Mouse (Mus musculus) ovary, postnatal 14 days (tissue): ENCODE measurements around the gene Agxt.

Experiments used
- DNase-seq: peaks from one replicate; pipeline ENCODE4 v3.0.0; 2022; ENCODE audit warnings: low spot score

Gene Agxt

DNA sequence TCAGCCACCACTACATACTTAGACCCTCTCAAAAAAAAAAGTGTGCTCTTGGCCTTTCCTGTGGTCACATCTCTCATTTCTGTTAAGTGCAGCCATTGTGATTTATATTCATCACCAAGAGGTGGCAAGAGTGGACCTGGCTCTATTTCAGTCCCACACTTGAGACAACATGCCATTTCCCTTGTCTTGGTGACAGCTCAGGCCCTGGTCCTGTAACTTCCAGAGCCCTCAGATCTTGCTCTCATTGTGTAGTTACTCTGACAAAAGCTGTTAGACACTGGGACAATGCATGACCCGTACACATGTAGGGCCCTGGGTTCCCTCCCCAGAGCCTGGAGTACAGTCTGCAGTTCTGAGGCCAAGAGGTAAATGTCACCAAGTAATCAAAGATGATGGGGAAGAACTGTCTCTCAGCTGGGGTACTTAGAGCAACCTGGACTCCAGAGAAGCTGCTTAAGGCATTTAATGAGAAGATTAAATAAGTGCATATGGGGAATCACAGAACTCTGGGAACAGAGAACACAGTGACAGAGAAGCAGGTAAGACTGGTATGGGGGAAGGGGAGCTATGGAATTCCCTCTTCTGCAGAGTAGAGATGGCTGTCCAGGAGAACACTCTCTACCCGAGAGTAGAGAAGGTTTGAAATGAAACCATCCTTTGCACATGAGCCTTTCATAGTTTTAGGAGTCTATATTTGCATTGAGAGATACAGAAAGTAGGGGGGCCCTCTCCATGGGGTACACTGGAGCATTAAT is 16.0 kb downstream of the Agxt start:
- no peak for DNase-seq

GRCm38 (mm10) chr1:93157566-93157965 is 22.5 kb downstream of the Agxt start:
- no peak for DNase-seq

GRCm38 (mm10) chr1:93158916-93159315 is 23.9 kb downstream of the Agxt start:
- DNase-seq, result no peak

- DNase-seq, result no peak
Measured at GRCm38 (mm10) chr1:93159566-93160500, 24.8 kb downstream of the Agxt start.

GRCm38 (mm10) chr1:93160501-93161133 is 25.6 kb downstream of the Agxt start, which contains the start of gene 2310007B03Rik:
2310007B03Rik (minus strand) TSS chr1:93160948.
- no peak for DNase-seq

GRCm38 (mm10) chr1:93161350-93161749 is 26.3 kb downstream of the Agxt start:
- DNase-seq, result no peak

- DNase-seq, result no peak
Measured at GRCm38 (mm10) chr1:93161921-93162320, 26.9 kb downstream of the Agxt start.

DNA sequence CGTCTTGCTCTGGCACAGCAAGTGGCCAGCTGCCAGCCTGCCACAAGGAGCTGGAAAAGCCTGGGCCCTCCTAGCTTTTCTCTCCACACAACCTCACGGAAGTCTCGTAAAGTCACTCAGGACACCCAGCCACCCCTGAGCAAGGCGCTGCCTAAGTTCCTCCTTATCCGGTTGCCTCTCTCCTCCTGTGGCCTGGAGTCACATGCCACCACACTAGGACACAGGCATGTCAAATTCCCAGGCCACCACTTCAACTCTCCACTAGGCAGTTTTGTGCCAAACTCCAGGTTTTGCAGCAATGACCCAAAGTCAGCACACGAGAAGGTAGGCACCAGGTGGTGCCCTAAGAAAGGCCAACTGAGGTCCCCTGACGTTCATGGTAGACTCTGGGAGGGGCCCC is 27.5 kb downstream of the Agxt start:
- DNase-seq, result no peak

DNA sequence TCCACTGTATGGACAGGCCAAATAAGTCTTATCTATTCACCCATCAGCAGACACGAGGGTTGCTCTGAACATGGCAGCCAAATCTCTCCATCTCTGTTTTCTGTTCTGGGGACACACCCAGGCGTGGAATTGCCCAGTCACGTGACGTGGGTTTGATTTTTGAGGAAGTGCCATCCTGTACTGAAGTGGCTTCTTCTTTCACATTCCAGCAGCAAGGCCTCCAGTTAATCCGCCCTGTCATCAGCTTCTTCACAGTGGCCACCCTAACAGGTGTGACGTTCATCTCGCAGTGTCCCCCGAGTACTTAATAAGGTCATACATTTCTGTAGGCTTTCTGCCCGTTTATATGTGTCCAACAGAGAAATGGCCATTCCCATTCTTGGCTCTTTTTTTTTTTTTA is 30.4 kb downstream of the Agxt start:
- no peak for DNase-seq

- no peak for DNase-seq
Measured at GRCm38 (mm10) chr1:93166346-93167079, 31.5 kb downstream of the Agxt start.

DNA sequence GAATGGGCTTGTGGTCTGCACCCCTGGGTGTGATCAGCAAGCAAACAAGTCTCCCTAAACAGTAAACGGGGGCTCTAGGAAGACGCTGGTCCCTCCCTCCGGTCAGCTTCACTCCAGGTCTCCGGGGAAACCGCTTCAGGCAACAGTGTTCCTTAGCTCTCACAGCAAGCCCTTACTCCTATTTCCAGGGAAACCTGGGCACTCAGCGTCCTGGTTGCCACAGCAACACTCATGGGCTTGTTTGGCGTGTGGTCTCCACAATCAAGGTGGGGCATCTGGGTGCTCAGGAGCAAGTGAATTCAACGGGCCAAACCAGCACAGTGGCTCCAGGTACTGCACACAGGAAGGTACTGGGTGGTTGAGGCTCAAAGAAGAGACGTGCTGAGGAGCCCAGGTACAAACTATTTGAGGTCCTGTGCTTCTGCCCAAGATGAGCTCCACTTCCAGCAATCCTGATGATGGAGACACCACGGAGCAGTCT is 33.3 kb downstream of the Agxt start, which contains the start of gene Crocc2:
Gene Crocc2 (plus strand): TSS at position 431 of the 481 bp plus-strand sequence.
- DNase-seq, result no peak

GRCm38 (mm10) chr1:93173665-93174064 is 38.6 kb downstream of the Agxt start:
- DNase-seq, result no peak

DNA sequence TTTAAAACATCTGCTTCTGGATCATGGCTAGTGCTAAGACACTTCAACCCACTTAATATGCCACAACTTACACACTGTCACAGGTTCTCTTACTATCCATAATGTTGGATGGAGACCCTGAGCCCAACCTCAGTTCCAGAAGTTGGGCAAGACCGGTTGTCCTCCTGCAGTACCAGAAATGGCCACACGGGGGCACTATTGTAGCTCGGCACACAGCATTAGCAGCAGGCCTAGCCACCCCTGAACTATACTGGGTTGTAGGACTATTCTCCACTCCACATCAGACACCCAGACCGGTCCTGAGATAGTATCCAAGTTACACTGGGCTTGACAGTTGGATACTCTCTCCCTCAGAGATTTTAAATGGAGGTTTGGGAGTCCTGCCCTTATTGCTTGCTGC is 39.4 kb downstream of the Agxt start:
- DNase-seq, result peak; percentile 85

GRCm38 (mm10) chr1:93175849-93176248 is 40.8 kb downstream of the Agxt start:
- DNase-seq, result no peak

DNA sequence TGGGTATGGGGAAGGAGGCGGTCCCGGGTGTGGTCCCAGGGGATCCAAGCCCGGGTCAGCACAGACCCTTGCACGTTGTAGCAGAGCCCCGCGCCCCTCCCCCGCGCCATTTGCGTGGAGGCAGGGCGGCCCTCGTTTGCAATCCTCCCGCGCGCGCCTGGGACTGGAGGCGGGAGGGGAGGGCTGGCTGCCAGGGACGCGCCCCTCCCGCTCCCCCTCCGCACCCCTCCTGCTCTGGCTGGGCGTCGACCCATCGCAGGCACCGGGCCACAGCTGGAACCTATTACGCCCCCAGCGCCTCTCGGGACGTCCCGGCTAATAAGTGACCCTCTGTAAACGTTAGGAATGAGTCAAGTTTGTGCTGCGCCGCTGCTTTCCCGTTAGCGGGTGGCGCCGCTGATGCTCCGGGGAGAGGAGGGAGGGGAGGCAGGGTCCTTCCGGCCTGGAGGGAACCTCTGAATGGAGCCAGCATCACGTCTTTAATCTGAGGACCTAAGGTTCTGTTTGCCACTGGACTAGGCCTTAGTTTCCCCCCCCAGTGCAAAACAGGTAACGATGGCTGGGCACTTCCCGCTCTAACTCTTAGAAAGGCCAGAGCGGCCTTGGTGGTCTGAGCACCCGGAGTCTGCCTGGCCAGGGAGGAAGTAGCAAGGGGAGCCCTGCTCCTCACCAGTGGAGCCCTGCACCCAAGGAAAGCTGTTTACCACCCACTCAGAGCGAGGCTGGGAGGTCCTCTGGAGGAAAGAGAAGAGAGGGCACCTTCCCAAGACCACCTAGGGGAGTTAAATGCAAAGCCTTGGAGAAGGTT is 41.7 kb downstream of the Agxt start:
- peak; percentile 85 for DNase-seq

- no peak for DNase-seq
Measured at GRCm38 (mm10) chr1:93182281-93182680, 47.2 kb downstream of the Agxt start.

DNA sequence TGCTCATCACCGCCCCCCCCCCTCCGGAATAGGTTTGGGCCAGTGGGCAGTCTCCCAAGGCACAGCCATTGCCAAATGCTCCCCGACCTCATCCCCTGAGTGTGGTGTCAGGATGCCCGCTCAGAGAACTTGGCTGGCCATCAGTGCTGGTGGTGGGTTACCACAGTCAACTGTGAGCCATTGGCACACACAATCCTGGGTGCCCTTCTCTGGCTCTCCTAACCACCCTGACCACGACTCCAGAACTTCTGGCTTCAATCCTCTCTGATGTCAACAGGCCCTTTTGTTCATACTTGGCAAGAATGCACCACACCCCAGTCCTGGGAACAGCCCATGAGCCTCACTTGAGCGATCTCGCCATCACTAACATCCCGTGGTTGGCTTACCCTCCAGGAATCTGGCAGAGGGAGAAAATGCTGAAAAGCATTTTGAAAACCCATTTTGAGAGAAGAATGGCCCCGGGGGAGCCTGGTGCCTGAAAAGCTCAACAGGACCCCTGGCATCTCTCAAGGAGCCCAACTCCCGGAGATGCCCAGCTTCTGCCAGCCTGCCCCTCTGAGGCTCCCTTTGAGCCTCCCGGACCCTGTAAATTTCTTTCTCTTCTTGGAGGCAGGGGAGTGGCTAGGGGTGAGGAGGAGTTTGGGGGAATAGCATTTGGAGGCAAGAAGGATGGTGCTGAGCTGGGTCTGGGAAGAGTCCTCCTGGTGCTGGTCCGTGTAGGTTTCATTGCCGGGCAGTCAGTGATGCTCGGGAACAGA is 49.2 kb downstream of the Agxt start:
- DNase-seq, result no peak

DNA sequence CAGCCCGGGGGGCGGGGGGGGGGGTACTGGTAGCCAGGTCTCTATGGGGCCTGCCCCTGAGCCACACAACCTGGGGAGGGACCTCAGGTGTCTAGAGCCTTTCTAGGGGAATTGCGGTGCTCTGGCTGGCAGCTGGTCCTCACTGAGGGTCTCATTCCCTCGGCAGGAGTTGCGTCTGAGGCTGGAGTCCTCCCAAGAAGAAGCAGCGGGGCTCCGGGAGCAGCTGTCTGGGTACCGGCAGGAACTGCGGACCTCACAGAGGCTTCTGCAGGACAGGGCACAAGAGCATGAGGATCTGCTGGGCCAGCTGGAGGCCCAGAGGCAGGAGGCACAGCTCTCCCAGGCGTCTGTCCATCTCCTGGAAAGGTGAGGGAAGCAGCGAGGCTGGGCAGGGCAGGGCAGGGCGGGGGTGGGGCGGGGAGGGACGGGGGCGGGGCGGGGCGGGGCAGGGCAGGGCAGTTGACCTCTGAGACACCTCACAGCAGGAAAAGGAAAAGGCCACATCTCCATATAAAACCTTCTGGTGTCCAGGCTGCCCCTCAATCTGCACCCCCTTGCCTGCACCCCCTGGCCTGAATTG is 55.8 kb downstream of the Agxt start:
- DNase-seq, result no peak

DNA sequence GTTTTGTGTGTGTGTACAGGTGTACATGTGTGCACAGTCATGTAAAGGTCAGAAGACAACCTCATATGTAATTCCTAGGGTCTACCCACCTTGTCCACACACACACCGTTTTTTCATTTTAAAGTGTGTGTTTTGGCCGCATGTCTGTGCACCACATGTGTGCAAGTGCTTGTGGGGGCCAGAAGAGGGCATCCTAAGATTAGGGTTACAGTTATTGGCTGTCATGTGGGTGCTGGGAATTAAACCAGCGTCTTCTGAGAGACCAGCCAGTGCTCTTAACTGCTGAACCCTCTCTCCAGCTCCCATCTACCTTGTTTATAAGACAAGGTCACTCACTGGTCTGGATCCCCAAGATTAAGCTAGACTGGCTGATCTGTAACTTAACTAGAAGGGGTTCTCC is 59.9 kb downstream of the Agxt start:
- no peak for DNase-seq
